Comparison of ENCODE assay signal across 12 mouse cellular contexts in genomic region chr6:50326192-50326591, GRCm38 (mm10).
"Had no signal": no experiment of that assay in that cellular context is flagged by ENCODE, and none has a peak within 500 bp of the region (broad histone marks: within the 10 kb centered on the region; RNA-seq: fewer than 3 reads in every experiment).

No protein-coding gene starts in this region.

- H3K27me3 ChIP-seq: kidney, embryonic 15.5 days; liver, embryonic 15.5 days; midbrain, embryonic 13.5 days had no signal

- H3K9me3 ChIP-seq: kidney, embryonic 15.5 days; limb, embryonic 10.5 days; liver, embryonic 15.5 days; midbrain, embryonic 13.5 days had no signal

- H3K27ac ChIP-seq: kidney, embryonic 15.5 days; limb, embryonic 10.5 days; liver, embryonic 15.5 days; midbrain, embryonic 13.5 days; stomach, postnatal 0 days had no signal

- DNase-seq: kidney, postnatal 14 days; lung, adult 2 months; lung, postnatal 36 days; right cerebral cortex, postnatal 25 days; thymus, postnatal 25 days had no signal

- ATAC-seq: lung, postnatal 0 days; midbrain, embryonic 13.5 days had no signal

- H3K4me3 ChIP-seq: kidney, embryonic 15.5 days; limb, embryonic 10.5 days; liver, embryonic 15.5 days; midbrain, embryonic 13.5 days had no signal

- H3K4me1 ChIP-seq: liver, embryonic 15.5 days had no signal

- H3K36me3 ChIP-seq: limb, embryonic 10.5 days; liver, embryonic 15.5 days; midbrain, embryonic 13.5 days had no signal

- H3K4me2 ChIP-seq: kidney, embryonic 15.5 days; liver, embryonic 11.5 days; liver, embryonic 15.5 days; midbrain, embryonic 13.5 days had no signal

- H3K9ac ChIP-seq: kidney, embryonic 15.5 days; liver, embryonic 15.5 days; midbrain, embryonic 13.5 days had no signal
